Mouse (Mus musculus) midbrain, embryonic 15.5 days (tissue): ENCODE results near the gene Tmcc3. TPM values are rescaled to one million over a fixed set of nuclear protein-coding genes. Genes with fewer than 3 reads are reported as not detected.
A peak's percentile ranks its signal among the peaks of the same experiment; 100 is the strongest.

ENCODE experiments used
- ATAC-seq: fragments of 200-750 bp; cut with Nextera tagmentation; replicated peaks from 2 replicates; pipeline ENCODE4 v1.8.0; 2017; ENCODE audit warnings: moderate TSS enrichment
- H3K27ac ChIP-seq: fragments of 300-500 bp; sonication (generic); 2 replicates; pipeline ENCODE4 v1.5.1; 2015; ENCODE audit warnings: mild to moderate bottlenecking, inconsistent platforms
- H3K27me3 ChIP-seq: fragments of 300-500 bp; sonication (generic); replicated peaks from 2 replicates; pipeline ENCODE4 v1.6.1; 2015; ENCODE audit warnings: inconsistent platforms
- H3K36me3 ChIP-seq: fragments of 300-500 bp; sonication (generic); replicated peaks from 2 replicates; pipeline ENCODE4 v1.6.1; 2015; ENCODE audit warnings: inconsistent platforms
- H3K4me1 ChIP-seq: fragments of 300-500 bp; sonication (generic); 2 replicates; pipeline ENCODE4 v1.6.1; 2015; ENCODE audit warnings: inconsistent platforms
- H3K4me2 ChIP-seq: fragments of 300-500 bp; sonication (generic); 2 replicates; pipeline ENCODE4 v1.6.1; 2015; ENCODE audit warnings: inconsistent platforms, mild to moderate bottlenecking, moderate library complexity
- H3K4me3 ChIP-seq: fragments of 300-500 bp; sonication (generic); 2 replicates; pipeline ENCODE4 v1.5.1; 2015; ENCODE audit warnings: mild to moderate bottlenecking, inconsistent platforms
- H3K9ac ChIP-seq: fragments of 300-500 bp; sonication (generic); 2 replicates; pipeline ENCODE4 v1.6.1; 2015; ENCODE audit warnings: mild to moderate bottlenecking, inconsistent platforms
- H3K9me3 ChIP-seq: fragments of 300-500 bp; sonication (generic); 2 replicates; pipeline ENCODE4 v1.6.1; 2016; ENCODE audit warnings: inconsistent platforms
- WGBS: fragments of 180-500 bp; shearing (Covaris S2); methylation state at CpG from one replicate; pipeline ENCODE4 v1.1.7; 2015; ENCODE audit warnings: mixed read lengths; 5-methylcytosine and 5-hydroxymethylcytosine counted together
- polyA plus RNA-seq: library from polyadenylated mRNA; unstranded; fragments of >200 nt; fragmentation: Nextera tagmentation; extraction: Ambion mirVana; gene quantifications from 2 replicates; pipeline ENCODE4 v1.2.1, GENCODE M21; 2015

Gene Tmcc3
- polyA plus RNA-seq, 1 experiment from 2014 or later: 13.7 TPM

DNA sequence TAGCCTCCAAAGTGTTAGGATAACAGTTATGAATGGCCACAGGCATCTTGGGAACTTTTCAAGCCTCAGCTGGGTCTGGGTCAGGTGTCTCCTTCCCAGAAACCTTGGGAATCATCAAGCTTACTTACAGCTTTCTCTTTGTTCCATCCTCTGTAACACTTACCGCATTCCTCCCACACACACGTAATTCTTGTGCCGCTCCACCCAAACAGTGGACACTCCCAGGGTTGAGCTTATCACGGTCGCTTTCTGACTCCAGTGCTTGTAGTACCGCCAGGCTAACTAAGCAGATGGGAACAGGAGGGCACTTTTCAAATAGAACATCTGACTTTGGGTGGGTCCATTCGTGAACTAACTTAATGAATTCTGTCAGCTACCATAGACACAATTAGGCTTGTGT, 249.6 kb downstream of the Tmcc3 start:
- no peaks in the 10 kb centered on the region; the same call in 1 of the 2 replicates for H3K4me1 ChIP-seq
- H3K4me3 ChIP-seq: no peak overlapping the region
- no peak overlapping the region for H3K27ac ChIP-seq
- 58% methylated on average over 7 of the region's 7 CpGs for WGBS
- no peaks in the 10 kb centered on the region for H3K27me3 ChIP-seq
- no peak overlapping the region for H3K9ac ChIP-seq
- no peak overlapping the region for H3K4me2 ChIP-seq
- no peaks in the 10 kb centered on the region for H3K9me3 ChIP-seq
- no peaks in the 10 kb centered on the region for H3K36me3 ChIP-seq
- ATAC-seq: no peak

DNA sequence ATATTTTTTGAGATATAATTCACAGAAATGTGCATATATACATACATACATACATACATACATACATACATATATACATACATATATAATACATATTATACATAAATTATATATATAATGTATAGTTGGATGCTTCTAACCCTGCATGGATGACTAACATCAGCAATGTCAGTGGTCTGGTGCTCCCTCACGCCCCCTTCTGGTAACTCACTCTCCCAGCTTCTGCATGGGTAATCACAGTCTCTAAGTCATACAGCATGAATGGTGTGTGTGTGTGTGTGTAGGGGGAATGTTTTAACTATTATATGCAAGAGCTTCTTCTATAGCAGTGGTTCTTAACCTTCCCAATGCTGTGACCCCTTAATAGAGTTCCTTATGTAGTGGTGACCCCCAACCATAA, 250.4 kb downstream of the Tmcc3 start:
- Histone ChIP-seq H3K27ac (no peak overlapping the region), H3K27me3 (no peaks in the 10 kb centered on the region), H3K4me1 (no peaks in the 10 kb centered on the region; the same call in 1 of the 2 replicates), H3K4me2 (no peak overlapping the region), H3K9ac (no peak overlapping the region), H3K36me3 (no peaks in the 10 kb centered on the region), H3K4me3 (no peak overlapping the region), H3K9me3 (no peaks in the 10 kb centered on the region)
- 15% methylated on average over 1 of the region's 1 CpGs for WGBS
- no peak for ATAC-seq

DNA sequence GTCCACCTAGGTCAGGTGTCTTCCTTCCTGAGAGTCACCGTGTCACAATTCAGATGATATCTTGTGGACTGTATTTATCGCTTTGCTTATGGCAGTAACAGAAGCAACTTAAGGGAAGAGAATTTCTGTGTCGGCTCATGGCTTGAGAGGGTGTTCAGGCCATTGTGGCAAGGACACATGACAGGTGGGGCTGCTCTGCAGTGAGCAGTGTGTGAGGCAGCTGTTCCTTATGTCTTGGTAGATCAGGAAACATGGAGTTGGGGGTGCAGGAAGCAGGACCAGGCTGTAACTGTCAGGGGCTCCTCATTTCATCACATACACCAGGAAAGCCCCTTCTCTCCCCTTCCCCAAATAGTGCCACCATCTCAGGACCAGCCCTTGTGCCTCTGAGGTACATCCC, 251.2 kb downstream of the Tmcc3 start:
- H3K4me2 ChIP-seq: no peak overlapping the region
- no peak overlapping the region for H3K9ac ChIP-seq
- ATAC-seq: no peak
- no peaks in the 10 kb centered on the region for H3K36me3 ChIP-seq
- WGBS: 98% methylated on average over 3 of the region's 3 CpGs
- no peak overlapping the region for H3K4me3 ChIP-seq
- no peak overlapping the region for H3K27ac ChIP-seq
- no peaks in the 10 kb centered on the region for H3K9me3 ChIP-seq
- H3K27me3 ChIP-seq: no peaks in the 10 kb centered on the region
- no peaks in the 10 kb centered on the region; the same call in 1 of the 2 replicates for H3K4me1 ChIP-seq

DNA sequence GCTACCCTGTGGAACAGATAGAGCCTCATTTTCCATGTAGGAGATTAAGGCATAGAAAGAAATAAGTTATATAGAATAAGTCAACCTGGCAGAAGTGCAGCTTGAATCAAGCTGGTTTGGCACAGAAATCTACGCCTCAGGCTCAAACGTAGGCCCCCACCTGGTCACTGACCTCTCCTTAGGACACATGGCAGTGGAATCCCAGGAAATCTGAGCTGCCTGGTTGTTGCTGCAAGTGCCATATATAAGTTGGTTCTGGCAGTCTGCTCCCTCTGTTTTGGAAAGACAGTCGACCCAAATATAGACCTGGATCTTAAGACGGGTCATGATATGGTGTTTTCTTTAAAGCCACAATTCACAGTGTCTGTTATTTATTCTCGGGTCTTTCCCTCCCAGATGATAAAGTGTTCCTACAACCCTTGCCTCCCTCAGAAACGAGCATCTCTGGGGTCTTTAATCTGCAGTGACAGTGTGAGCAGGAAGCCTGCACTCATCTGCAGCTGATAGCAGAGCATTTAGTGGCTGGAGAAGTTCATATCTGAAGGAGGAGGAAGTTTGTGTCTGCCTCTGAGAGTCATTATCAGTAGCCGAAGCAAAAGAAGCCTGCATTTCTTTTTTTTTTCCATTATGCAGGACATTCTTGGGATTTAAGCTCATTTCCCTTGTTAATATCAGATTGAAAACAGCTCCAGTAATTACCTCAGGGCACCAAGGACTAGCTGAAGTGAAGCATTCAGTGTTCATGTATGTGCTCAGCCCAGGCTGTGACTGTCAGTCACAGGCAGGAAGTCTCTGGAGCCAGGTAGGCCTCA, 253.9 kb downstream of the Tmcc3 start:
- no peak overlapping the region for H3K9ac ChIP-seq
- no peaks in the 10 kb centered on the region for H3K4me1 ChIP-seq
- H3K27ac ChIP-seq: no peak overlapping the region
- H3K9me3 ChIP-seq: no peaks in the 10 kb centered on the region
- H3K36me3 ChIP-seq: no peaks in the 10 kb centered on the region
- no peaks in the 10 kb centered on the region for H3K27me3 ChIP-seq
- 64% methylated on average over 7 of the region's 7 CpGs for WGBS
- ATAC-seq: no peak
- no peak overlapping the region for H3K4me2 ChIP-seq
- no peak overlapping the region for H3K4me3 ChIP-seq

DNA sequence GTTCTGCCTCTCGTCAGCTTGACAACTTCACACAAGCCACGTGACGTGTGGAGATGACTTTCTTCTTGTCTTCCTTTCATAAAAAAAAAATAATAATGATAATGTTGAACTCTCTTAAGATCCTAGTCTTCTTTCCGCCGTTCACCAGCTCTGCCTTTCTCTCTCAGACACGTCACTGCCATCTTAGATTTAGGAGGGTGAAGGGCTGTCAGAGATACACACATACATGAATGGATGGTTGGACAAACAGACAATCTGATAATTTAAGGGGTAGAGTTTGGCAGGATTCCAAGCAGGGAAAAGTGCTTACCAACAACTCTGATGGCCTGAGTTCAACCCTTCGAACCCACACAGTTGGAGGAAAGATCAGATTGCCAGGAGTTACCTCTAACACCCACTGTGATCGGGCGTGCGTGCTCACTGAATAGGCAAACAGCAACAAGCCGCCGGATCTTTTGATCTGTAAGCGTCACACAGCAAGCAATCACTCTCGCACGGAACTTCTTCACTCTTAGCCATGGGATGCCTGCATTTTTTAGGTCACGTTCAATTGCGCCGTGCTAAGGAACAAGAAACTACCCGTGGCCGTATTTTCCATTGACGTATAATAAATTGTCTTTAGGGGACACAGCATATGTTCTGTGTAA, 254.6 kb downstream of the Tmcc3 start:
- H3K4me3 ChIP-seq: no peak overlapping the region
- H3K27me3 ChIP-seq: no peaks in the 10 kb centered on the region
- H3K27ac ChIP-seq: no peak overlapping the region
- H3K4me1 ChIP-seq: no peaks in the 10 kb centered on the region
- no peak for ATAC-seq
- H3K36me3 ChIP-seq: no peaks in the 10 kb centered on the region
- WGBS: 45% methylated on average over 21 of the region's 21 CpGs
- no peaks in the 10 kb centered on the region for H3K9me3 ChIP-seq
- H3K9ac ChIP-seq: no peak overlapping the region
- no peak overlapping the region for H3K4me2 ChIP-seq

DNA sequence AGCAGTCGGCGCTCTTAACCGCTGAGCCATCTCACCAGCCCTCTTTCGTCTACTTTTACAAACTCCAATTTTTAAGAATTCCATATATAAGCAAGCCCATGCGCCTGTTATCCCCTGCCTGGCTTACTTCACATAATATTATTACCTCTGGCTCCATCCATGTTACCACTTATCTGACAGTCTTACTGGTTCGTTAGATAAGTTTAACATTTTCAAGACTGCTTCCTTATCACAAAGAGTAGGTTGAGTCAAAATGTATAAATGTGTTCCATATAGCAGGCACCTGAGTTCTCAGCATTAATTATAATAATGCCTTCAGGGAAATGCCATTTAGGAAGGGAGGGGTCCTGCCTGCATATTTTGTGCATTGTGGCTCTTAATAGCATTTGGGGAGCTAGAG, 255.5 kb downstream of the Tmcc3 start:
- H3K9ac ChIP-seq: no peak overlapping the region
- H3K27ac ChIP-seq: no peak overlapping the region
- H3K4me1 ChIP-seq: no peaks in the 10 kb centered on the region
- ATAC-seq: no peak
- H3K9me3 ChIP-seq: no peaks in the 10 kb centered on the region
- H3K36me3 ChIP-seq: no peaks in the 10 kb centered on the region
- no peak overlapping the region for H3K4me2 ChIP-seq
- 96% methylated on average over 6 of the region's 6 CpGs for WGBS
- H3K27me3 ChIP-seq: no peaks in the 10 kb centered on the region
- H3K4me3 ChIP-seq: no peak overlapping the region

DNA sequence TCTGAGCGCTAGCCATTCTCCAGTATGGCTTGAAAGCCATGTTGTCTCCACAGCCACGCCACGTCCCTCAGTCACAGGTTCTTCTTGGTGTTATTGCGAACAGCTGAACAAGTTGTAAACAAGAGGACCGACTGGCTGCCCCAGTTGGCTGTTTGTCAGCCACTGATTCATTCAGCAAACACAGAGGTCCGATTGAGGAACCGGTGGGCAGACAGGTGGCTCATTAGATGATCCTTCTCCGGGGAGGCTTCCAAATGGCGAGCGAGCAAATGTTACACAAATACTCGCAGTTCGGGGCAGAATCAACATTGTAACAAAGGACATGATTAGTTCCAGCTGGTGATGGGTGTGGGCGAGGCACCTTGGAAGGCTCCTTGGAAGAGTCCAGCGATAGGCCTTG, 256.2 kb downstream of the Tmcc3 start:
- no peak for ATAC-seq
- H3K4me3 ChIP-seq: no peak overlapping the region
- H3K4me1 ChIP-seq: 0 out of 2 replicates have a peak, but pooled peaks cover 5% of the 10 kb centered on the region
- 82% methylated on average over 14 of the region's 14 CpGs for WGBS
- no peak overlapping the region for H3K4me2 ChIP-seq
- H3K36me3 ChIP-seq: no peaks in the 10 kb centered on the region
- no peaks in the 10 kb centered on the region for H3K9me3 ChIP-seq
- no peak overlapping the region for H3K9ac ChIP-seq
- no peak overlapping the region for H3K27ac ChIP-seq
- no peaks in the 10 kb centered on the region for H3K27me3 ChIP-seq

DNA sequence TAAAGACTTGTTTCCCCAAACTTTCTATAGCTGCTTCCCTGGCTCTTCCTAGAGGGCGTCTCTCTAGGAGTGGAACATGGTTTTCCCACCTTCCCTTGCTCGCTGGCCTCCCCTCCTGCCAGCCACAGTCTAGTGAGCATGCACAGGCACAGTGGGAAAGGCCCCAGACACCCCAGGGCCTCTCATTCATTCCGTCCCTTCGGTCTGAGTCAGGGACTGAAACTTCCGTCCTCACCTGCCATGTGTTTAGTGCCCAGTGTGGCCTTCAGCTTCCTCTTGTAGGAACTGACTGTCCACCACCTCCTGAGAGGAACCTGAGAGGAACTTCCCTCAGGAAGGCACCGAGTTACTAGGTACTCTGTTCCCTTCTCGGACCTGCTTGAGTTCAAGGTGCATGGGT, 257.1 kb downstream of the Tmcc3 start:
- WGBS: 77% methylated on average over 7 of the region's 7 CpGs

DNA sequence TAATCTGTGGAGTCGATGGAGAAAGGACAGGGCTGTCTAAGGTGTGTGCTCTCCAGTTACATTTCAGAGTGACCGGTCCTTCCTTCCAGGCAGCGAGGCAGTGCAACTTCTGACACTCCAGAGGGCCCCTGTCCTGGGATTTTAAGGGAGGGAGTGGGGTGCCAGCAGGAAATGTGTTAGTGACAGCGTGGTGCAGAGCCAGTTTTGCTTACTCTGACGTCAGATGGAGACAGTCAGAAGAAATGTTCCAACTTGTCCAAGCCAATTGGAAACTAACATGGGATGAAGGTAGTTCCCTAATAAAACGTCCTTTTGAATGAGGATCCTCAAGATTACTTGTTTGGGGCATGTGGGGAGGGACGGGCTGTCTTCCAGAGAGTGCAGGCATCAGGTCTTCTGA, 258.0 kb downstream of the Tmcc3 start:
- ATAC-seq: no peak
- Histone ChIP-seq H3K27me3 (no peaks in the 10 kb centered on the region), H3K4me1 (0 out of 2 replicates have a peak, but pooled peaks cover 6% of the 10 kb centered on the region), H3K4me3 (no peak overlapping the region), H3K9me3 (no peaks in the 10 kb centered on the region), H3K4me2 (no peak overlapping the region), H3K9ac (no peak overlapping the region), H3K36me3 (no peaks in the 10 kb centered on the region), H3K27ac (no peak overlapping the region)
- 79% methylated on average over 7 of the region's 7 CpGs for WGBS

More for the DNA sequence above, 257.1 kb downstream of the Tmcc3 start:
- Histone ChIP-seq H3K27me3 (no peaks in the 10 kb centered on the region), H3K9ac (no peak overlapping the region), H3K9me3 (no peaks in the 10 kb centered on the region), H3K4me1 (0 out of 2 replicates have a peak, but pooled peaks cover 6% of the 10 kb centered on the region), H3K4me2 (no peak overlapping the region), H3K27ac (no peak overlapping the region), H3K36me3 (no peaks in the 10 kb centered on the region), H3K4me3 (no peak overlapping the region)
- no peak for ATAC-seq

DNA sequence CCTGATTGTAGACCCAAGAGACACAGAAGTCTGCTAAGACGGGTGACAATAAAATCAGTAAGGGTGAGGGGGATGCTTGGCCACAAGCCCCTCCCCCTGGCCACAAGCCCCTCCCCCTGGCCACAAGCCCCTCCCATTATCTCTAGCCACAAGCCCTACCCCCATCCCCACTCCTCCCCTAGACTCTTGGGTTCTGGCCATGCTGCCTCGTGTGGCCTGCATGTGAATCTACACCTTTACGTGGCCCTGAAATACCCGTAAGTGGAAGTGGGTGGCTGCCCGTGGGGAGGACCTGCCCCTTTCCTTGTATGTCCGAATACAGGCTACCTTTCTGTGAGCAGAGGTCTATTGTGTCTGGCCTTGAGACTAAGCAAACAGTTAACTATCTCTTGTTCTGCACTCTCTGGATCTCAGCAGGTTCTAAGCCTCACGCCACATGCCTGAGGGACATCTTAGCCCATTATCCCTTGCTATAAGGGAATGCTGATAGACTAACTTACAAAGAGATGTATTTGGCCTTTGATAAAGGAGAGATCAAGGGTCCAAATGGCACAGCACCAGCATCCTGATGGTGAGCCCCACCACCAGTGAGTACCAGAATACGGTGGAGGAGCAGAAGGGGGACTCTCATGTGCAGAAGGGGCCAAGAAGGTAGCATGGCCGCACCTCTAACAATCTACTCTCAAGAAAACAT, 260.3 kb downstream of the Tmcc3 start:
- 0 out of 2 replicates have a peak, but pooled peaks cover 6% of the 10 kb centered on the region for H3K4me1 ChIP-seq
- H3K27ac ChIP-seq: no peak overlapping the region
- no peaks in the 10 kb centered on the region for H3K9me3 ChIP-seq
- no peak overlapping the region for H3K9ac ChIP-seq
- no peak for ATAC-seq
- no peak overlapping the region for H3K4me3 ChIP-seq
- no peaks in the 10 kb centered on the region for H3K36me3 ChIP-seq
- H3K27me3 ChIP-seq: no peaks in the 10 kb centered on the region
- H3K4me2 ChIP-seq: no peak overlapping the region
- 87% methylated on average over 9 of the region's 9 CpGs for WGBS

DNA sequence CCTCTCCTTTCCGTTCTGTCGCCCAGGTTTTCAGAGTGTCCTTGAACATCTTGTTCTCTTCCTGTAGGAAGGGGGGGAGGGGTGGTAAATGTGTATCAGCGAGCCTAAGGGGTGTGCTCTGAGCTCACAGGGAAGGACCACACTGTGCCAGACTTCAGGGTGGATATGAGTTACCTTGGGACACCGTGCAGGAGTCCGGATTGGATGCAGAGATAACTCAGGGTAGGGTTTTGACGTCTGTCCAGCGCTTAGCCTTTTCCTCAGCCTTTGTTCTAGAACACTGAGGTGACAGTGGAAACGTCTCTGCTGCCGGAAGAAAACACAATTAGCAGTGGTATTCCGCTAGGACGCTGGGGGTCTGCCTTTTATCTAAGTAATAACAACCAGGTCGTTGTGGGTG, 261.0 kb downstream of the Tmcc3 start:
- ATAC-seq: no peak; the same call in 1 of the 2 replicates
- WGBS: 61% methylated on average over 12 of the region's 12 CpGs
- Histone ChIP-seq H3K4me2 (no peak overlapping the region), H3K27ac (0 out of 2 replicates have a peak overlapping the region, but pooled peaks have one; percentile 6), H3K9me3 (no peaks in the 10 kb centered on the region), H3K4me1 (0 out of 2 replicates have a peak, but pooled peaks cover 6% of the 10 kb centered on the region), H3K4me3 (no peak overlapping the region), H3K36me3 (no peaks in the 10 kb centered on the region), H3K27me3 (no peaks in the 10 kb centered on the region), H3K9ac (no peak overlapping the region)
